Mouse (Mus musculus) limb, embryonic 15.5 days (tissue): Measurements from ENCODE around the gene Babam2. TPM values are rescaled to one million over a fixed set of nuclear protein-coding genes. Genes with fewer than 3 reads are reported as not detected.

Source experiments
- ATAC-seq: fragments of 200-750 bp; cut with Nextera tagmentation; 2 replicates; pipeline ENCODE4 v1.8.0; 2017; ENCODE audit warnings: low read depth, moderate TSS enrichment; ENCODE audit not compliant: insufficient number of reproducible peaks, low FRiP score, low TSS enrichment
- H3K27ac ChIP-seq: fragments of 300-500 bp; sonication (generic); 2 replicates; pipeline ENCODE4 v1.5.1; 2015; ENCODE audit warnings: moderate library complexity, mild to moderate bottlenecking, inconsistent platforms
- H3K27me3 ChIP-seq: fragments of 300-500 bp; sonication (generic); 2 replicates; pipeline ENCODE4 v1.6.1; 2015; ENCODE audit warnings: inconsistent platforms
- H3K36me3 ChIP-seq: fragments of 300-500 bp; sonication (generic); 2 replicates; pipeline ENCODE4 v1.6.1; 2015; ENCODE audit warnings: inconsistent platforms
- H3K4me1 ChIP-seq: fragments of 300-500 bp; sonication (generic); 2 replicates; pipeline ENCODE4 v1.6.1; 2015; ENCODE audit warnings: inconsistent platforms
- H3K4me2 ChIP-seq: fragments of 300-500 bp; sonication (generic); 2 replicates; pipeline ENCODE4 v1.6.1; 2015; ENCODE audit warnings: mild to moderate bottlenecking, inconsistent platforms
- H3K4me3 ChIP-seq: fragments of 300-500 bp; sonication (generic); 2 replicates; pipeline ENCODE4 v1.5.1; 2015; ENCODE audit warnings: mild to moderate bottlenecking, inconsistent platforms
- H3K9ac ChIP-seq: fragments of 300-500 bp; sonication (generic); 2 replicates; pipeline ENCODE4 v1.6.1; 2015; ENCODE audit warnings: inconsistent platforms
- H3K9me3 ChIP-seq: fragments of 300-500 bp; sonication (generic); 2 replicates; pipeline ENCODE4 v1.6.1; 2016; ENCODE audit warnings: inconsistent platforms
- WGBS: fragments of 180-500 bp; shearing (Covaris S2); methylation state at CpG from one replicate; pipeline ENCODE4 v1.1.7; 2015; 5-methylcytosine and 5-hydroxymethylcytosine counted together
- polyA plus RNA-seq: library from polyadenylated mRNA; unstranded; fragments of >200 nt; fragmentation: Nextera tagmentation; extraction: Ambion mirVana; gene quantifications from 2 replicates; pipeline ENCODE4 v1.2.1, GENCODE M21; 2015

Gene Babam2
- polyA plus RNA-seq = 50.5 and 53.3 TPM in 2 replicates

- H3K27me3 ChIP-seq = no peaks in the 10 kb centered on the region
- peak within 1 kb of the TSS; percentile 81 for H3K4me3 ChIP-seq
- H3K9ac ChIP-seq = peak within 1 kb of the TSS; percentile 75
- H3K36me3 ChIP-seq = no peaks in the 10 kb centered on the region
- H3K4me2 ChIP-seq = peak within 1 kb of the TSS; percentile 83
- peaks cover 7% of the 10 kb centered on the region for H3K4me1 ChIP-seq
- under 1% methylated on average over 71 of the region's 71 CpGs for WGBS
- ATAC-seq = peak; percentile 93
- peak within 1 kb of the TSS; percentile 82 for H3K27ac ChIP-seq
- no peaks in the 10 kb centered on the region for H3K9me3 ChIP-seq
Measured at GRCm38 (mm10) chr5:31697644-31698296, at the start of gene Babam2. Babam2 (plus strand) TSS chr5:31697684.

GRCm38 (mm10) chr5:31650518-31651288 is 46.8 kb upstream of the Babam2 start:
- H3K9ac ChIP-seq = no peak overlapping the region

GRCm38 (mm10) chr5:31655688-31656190 is 41.7 kb upstream of the Babam2 start:
- H3K4me2 ChIP-seq = no peak overlapping the region
- H3K27ac ChIP-seq = no peak overlapping the region
- WGBS = 76% methylated on average over 1 of the region's 1 CpGs
- no peaks in the 10 kb centered on the region; the same call in 1 of the 2 replicates for H3K36me3 ChIP-seq
- no peak for ATAC-seq
- no peaks in the 10 kb centered on the region for H3K4me1 ChIP-seq
- no peaks in the 10 kb centered on the region for H3K9me3 ChIP-seq
- H3K9ac ChIP-seq = no peak overlapping the region
- H3K27me3 ChIP-seq = no peaks in the 10 kb centered on the region
- H3K4me3 ChIP-seq = no peak overlapping the region

More at GRCm38 (mm10) chr5:31650518-31651288, 46.8 kb upstream of the Babam2 start:
- Histone ChIP-seq H3K4me3 (no peak overlapping the region), H3K4me1 (no peaks in the 10 kb centered on the region), H3K27me3 (no peaks in the 10 kb centered on the region), H3K9me3 (no peaks in the 10 kb centered on the region), H3K4me2 (no peak overlapping the region), H3K27ac (no peak overlapping the region), H3K36me3 (no peaks in the 10 kb centered on the region; the same call in 1 of the 2 replicates)
- WGBS = 83% methylated on average over 2 of the region's 2 CpGs
- no peak for ATAC-seq

- Histone ChIP-seq H3K4me1 (peaks cover 4% of the 10 kb centered on the region; the same call in 1 of the 2 replicates), H3K27ac (no peak overlapping the region), H3K4me3 (no peak overlapping the region), H3K9me3 (no peaks in the 10 kb centered on the region), H3K27me3 (no peaks in the 10 kb centered on the region), H3K36me3 (no peaks in the 10 kb centered on the region), H3K4me2 (no peak overlapping the region), H3K9ac (no peak overlapping the region)
- WGBS = 13% methylated on average over 1 of the region's 1 CpGs
- no peak for ATAC-seq
Measured at GRCm38 (mm10) chr5:31666176-31666575, 31.3 kb upstream of the Babam2 start.

GRCm38 (mm10) chr5:31668325-31668968 is 29.0 kb upstream of the Babam2 start:
- ATAC-seq = no peak
- 70% methylated on average over 13 of the region's 13 CpGs for WGBS
- no peak overlapping the region for H3K27ac ChIP-seq

GRCm38 (mm10) chr5:31669984-31670383 is 27.5 kb upstream of the Babam2 start:
- no peak overlapping the region for H3K4me2 ChIP-seq
- H3K9me3 ChIP-seq = no peaks in the 10 kb centered on the region
- H3K27me3 ChIP-seq = no peaks in the 10 kb centered on the region
- H3K4me1 ChIP-seq = peaks cover 4% of the 10 kb centered on the region; the same call in 1 of the 2 replicates
- H3K9ac ChIP-seq = no peak overlapping the region
- no peaks in the 10 kb centered on the region for H3K36me3 ChIP-seq
- WGBS = 48% methylated on average over 5 of the region's 5 CpGs
- no peak overlapping the region for H3K4me3 ChIP-seq
- no peak overlapping the region for H3K27ac ChIP-seq
- ATAC-seq = no peak

More at GRCm38 (mm10) chr5:31668325-31668968, 29.0 kb upstream of the Babam2 start:
- H3K9ac ChIP-seq = no peak overlapping the region
- peaks cover 4% of the 10 kb centered on the region; the same call in 1 of the 2 replicates for H3K4me1 ChIP-seq
- no peak overlapping the region for H3K4me2 ChIP-seq
- H3K4me3 ChIP-seq = no peak overlapping the region
- H3K27me3 ChIP-seq = no peaks in the 10 kb centered on the region
- no peaks in the 10 kb centered on the region for H3K9me3 ChIP-seq
- H3K36me3 ChIP-seq = no peaks in the 10 kb centered on the region

- Histone ChIP-seq H3K4me2 (no peak overlapping the region), H3K27ac (no peak overlapping the region), H3K9me3 (no peaks in the 10 kb centered on the region), H3K27me3 (no peaks in the 10 kb centered on the region), H3K4me3 (no peak overlapping the region), H3K9ac (no peak overlapping the region), H3K36me3 (no peaks in the 10 kb centered on the region), H3K4me1 (peaks cover 2% of the 10 kb centered on the region; the same call in 1 of the 2 replicates)
- 48% methylated on average over 2 of the region's 2 CpGs for WGBS
- no peak for ATAC-seq
Measured at GRCm38 (mm10) chr5:31671137-31671536, 26.3 kb upstream of the Babam2 start.

GRCm38 (mm10) chr5:31673431-31673830 is 24.1 kb upstream of the Babam2 start:
- Histone ChIP-seq H3K4me3 (no peak overlapping the region), H3K4me1 (no peaks in the 10 kb centered on the region), H3K27me3 (no peaks in the 10 kb centered on the region), H3K9ac (no peak overlapping the region), H3K9me3 (no peaks in the 10 kb centered on the region), H3K4me2 (no peak overlapping the region), H3K27ac (no peak overlapping the region), H3K36me3 (no peaks in the 10 kb centered on the region)
- 67% methylated on average over 2 of the region's 2 CpGs for WGBS
- ATAC-seq = no peak

GRCm38 (mm10) chr5:31678000-31678399 is 19.5 kb upstream of the Babam2 start:
- no peak for ATAC-seq
- H3K27me3 ChIP-seq = no peaks in the 10 kb centered on the region
- H3K9ac ChIP-seq = no peak overlapping the region
- H3K36me3 ChIP-seq = no peaks in the 10 kb centered on the region
- WGBS = 47% methylated on average over 1 of the region's 1 CpGs
- no peak overlapping the region for H3K27ac ChIP-seq
- H3K4me3 ChIP-seq = no peak overlapping the region
- H3K9me3 ChIP-seq = no peaks in the 10 kb centered on the region
- H3K4me1 ChIP-seq = no peaks in the 10 kb centered on the region
- H3K4me2 ChIP-seq = no peak overlapping the region

GRCm38 (mm10) chr5:31680183-31680582 is 17.3 kb upstream of the Babam2 start:
- H3K9me3 ChIP-seq = no peaks in the 10 kb centered on the region
- WGBS = 79% methylated on average over 4 of the region's 4 CpGs
- H3K4me2 ChIP-seq = no peak overlapping the region
- H3K9ac ChIP-seq = no peak overlapping the region
- H3K4me1 ChIP-seq = no peaks in the 10 kb centered on the region
- no peak overlapping the region for H3K4me3 ChIP-seq
- no peaks in the 10 kb centered on the region for H3K27me3 ChIP-seq
- no peak overlapping the region for H3K27ac ChIP-seq
- ATAC-seq = no peak
- no peaks in the 10 kb centered on the region for H3K36me3 ChIP-seq

- no peak overlapping the region for H3K4me2 ChIP-seq
- WGBS = 85% methylated on average over 1 of the region's 1 CpGs
- H3K9ac ChIP-seq = no peak overlapping the region
- H3K9me3 ChIP-seq = no peaks in the 10 kb centered on the region
- H3K4me3 ChIP-seq = no peak overlapping the region
- no peaks in the 10 kb centered on the region for H3K27me3 ChIP-seq
- no peaks in the 10 kb centered on the region for H3K4me1 ChIP-seq
- no peak overlapping the region for H3K27ac ChIP-seq
- no peaks in the 10 kb centered on the region for H3K36me3 ChIP-seq
- ATAC-seq = no peak
Measured at GRCm38 (mm10) chr5:31682305-31682704, 15.2 kb upstream of the Babam2 start.
